Mouse (Mus musculus) mature B cell (primary cell): ENCODE results near the gene Dapk2.

ENCODE experiments used
- in situ Hi-C: fragments of 300-500 bp; cut with MboI; formaldehyde crosslinking; loops from 2 replicates; pipeline ENCODE4 v1.14.3; 2019

The Dapk2 gene

GRCm38 (mm10) chr9:66157958-66158830 lies at the start of gene Dapk2:
TSS of gene Dapk2 (plus strand) at chr9:66158223.
- in situ Hi-C loops: no loop called here

- in situ Hi-C loops: no loop called here
Measured at GRCm38 (mm10) chr9:66109574-66109973, 48.4 kb upstream of the Dapk2 start.

- in situ Hi-C loops: no loop called here
Measured at GRCm38 (mm10) chr9:66110126-66110525, 47.9 kb upstream of the Dapk2 start.

- in situ Hi-C loops: no loop called here
Measured at GRCm38 (mm10) chr9:66110611-66111379, 47.2 kb upstream of the Dapk2 start.

GRCm38 (mm10) chr9:66114341-66114740 lies 43.7 kb upstream of the Dapk2 start:
- in situ Hi-C loops: no loop called here

- in situ Hi-C loops: no loop called here
Measured at GRCm38 (mm10) chr9:66116890-66117289, 41.1 kb upstream of the Dapk2 start.

- in situ Hi-C loops: no loop called here
Measured at GRCm38 (mm10) chr9:66119498-66119897, 38.5 kb upstream of the Dapk2 start.

- in situ Hi-C loops: no loop called here
Measured at GRCm38 (mm10) chr9:66120106-66120505, 37.9 kb upstream of the Dapk2 start.

- in situ Hi-C loops: no loop called here
Measured at GRCm38 (mm10) chr9:66120945-66121344, 37.1 kb upstream of the Dapk2 start.

GRCm38 (mm10) chr9:66121421-66121820 lies 36.6 kb upstream of the Dapk2 start:
- in situ Hi-C loops: no loop called here

- in situ Hi-C loops: no loop called here
Measured at GRCm38 (mm10) chr9:66123648-66124047, 34.4 kb upstream of the Dapk2 start.

GRCm38 (mm10) chr9:66124111-66124531 lies 33.9 kb upstream of the Dapk2 start:
- in situ Hi-C loops: no loop called here

- in situ Hi-C loops: no loop called here
Measured at GRCm38 (mm10) chr9:66124681-66125542, 33.1 kb upstream of the Dapk2 start.

- in situ Hi-C loops: no loop called here
Measured at GRCm38 (mm10) chr9:66125543-66126455, 32.2 kb upstream of the Dapk2 start.

GRCm38 (mm10) chr9:66126456-66127192 lies 31.4 kb upstream of the Dapk2 start, which contains the start of the genes Snx1 and Ciao2a:
TSS of gene Snx1 (minus strand) at chr9:66126587.
TSS of gene Ciao2a (plus strand) at chr9:66126611.
- in situ Hi-C loops: no loop called here

- in situ Hi-C loops: no loop called here
Measured at GRCm38 (mm10) chr9:66127193-66127546, 30.9 kb upstream of the Dapk2 start.

- in situ Hi-C loops: no loop called here
Measured at GRCm38 (mm10) chr9:66127884-66128283, 30.1 kb upstream of the Dapk2 start.

GRCm38 (mm10) chr9:66131466-66131865 lies 26.6 kb upstream of the Dapk2 start:
- in situ Hi-C loops: no loop called here

- in situ Hi-C loops: no loop called here
Measured at GRCm38 (mm10) chr9:66135967-66136366, 22.1 kb upstream of the Dapk2 start.

- in situ Hi-C loops: no loop called here
Measured at GRCm38 (mm10) chr9:66138193-66138592, 19.8 kb upstream of the Dapk2 start.
